Mouse (Mus musculus): ENCODE results near the gene Ppp1r14a. TPM values are rescaled to one million over a fixed set of nuclear protein-coding genes. Genes with fewer than 3 reads are reported as not detected.
A peak's percentile ranks its signal among the peaks of the same experiment; 100 is the strongest.

The Ppp1r14a gene
- polyA plus RNA-seq, 2 experiments = 9.6 to 13.8 TPM

GRCm38 (mm10) chr7:29266931-29267330 is 22.2 kb upstream of the Ppp1r14a start:
- Histone ChIP-seq H3K4me1 (ENCODE audit: control insufficient read depth, insufficient read depth, low read length) (peaks cover 15% of the 10 kb centered on the region), H3K4me2 (replicated peaks; ENCODE audit: low read depth, low read length, severe bottlenecking) (no peak overlapping the region), H3K9me3 (ENCODE audit: control insufficient read depth, low read length) (no peaks in the 10 kb centered on the region), H3K27ac (replicated peaks; ENCODE audit: low read depth, low read length) (no peak overlapping the region), H3K9ac (ENCODE audit: low read depth, low read length, severe bottlenecking) (no peak overlapping the region), H3K36me3 (ENCODE audit: control insufficient read depth, insufficient read depth, low read length) (no peaks in the 10 kb centered on the region), H3K27me3 (ENCODE audit: control insufficient read depth, insufficient read depth, low read length) (no peaks in the 10 kb centered on the region), H3K4me3 (replicated peaks; ENCODE audit: low read length) (no peak overlapping the region)
- 34% methylated on average over 4 of the region's 4 CpGs for WGBS
- no peak for TF ChIP-seq POLR2A (IDR thresholded peaks at IDR 0.05; ENCODE audit: borderline replicate concordance, extremely low read depth, insufficient read depth, insufficient read length)
- ATAC-seq (ENCODE audit: low FRiP score, low read depth) (no peak), DNase-seq (ENCODE audit: low spot score) (no peak)

- Histone ChIP-seq H3K4me3 (replicated peaks; ENCODE audit: low read length) (no peak overlapping the region), H3K4me2 (replicated peaks; ENCODE audit: low read depth, low read length, severe bottlenecking) (no peak overlapping the region), H3K27ac (replicated peaks; ENCODE audit: low read depth, low read length) (no peak overlapping the region), H3K9ac (ENCODE audit: low read depth, low read length, severe bottlenecking) (no peak overlapping the region), H3K36me3 (ENCODE audit: control insufficient read depth, insufficient read depth, low read length) (no peaks in the 10 kb centered on the region), H3K9me3 (ENCODE audit: control insufficient read depth, low read length) (no peaks in the 10 kb centered on the region), H3K4me1 (ENCODE audit: control insufficient read depth, insufficient read depth, low read length) (peaks cover 22% of the 10 kb centered on the region), H3K27me3 (ENCODE audit: control insufficient read depth, insufficient read depth, low read length) (no peaks in the 10 kb centered on the region)
- 80% methylated on average over 4 of the region's 4 CpGs for WGBS
- DNase-seq (ENCODE audit: low spot score) (no peak), ATAC-seq (ENCODE audit: low FRiP score, low read depth) (no peak)
- TF ChIP-seq POLR2A (IDR thresholded peaks at IDR 0.05; ENCODE audit: borderline replicate concordance, extremely low read depth, insufficient read depth, insufficient read length) = no peak
Measured at GRCm38 (mm10) chr7:29270445-29270844, 18.7 kb upstream of the Ppp1r14a start.

- H3K27me3 ChIP-seq (ENCODE audit: control insufficient read depth, insufficient read depth, low read length) = no peaks in the 10 kb centered on the region
- ATAC-seq (ENCODE audit: low FRiP score, low read depth) (no peak), DNase-seq (ENCODE audit: low spot score) (no peak)
- 0 out of 2 replicates have a peak overlapping the region, but pooled peaks have one; percentile 48 for H3K27ac ChIP-seq (replicated peaks; ENCODE audit: low read depth, low read length)
- H3K9ac ChIP-seq (ENCODE audit: low read depth, low read length, severe bottlenecking) = no peak overlapping the region
- no peak for TF ChIP-seq POLR2A (IDR thresholded peaks at IDR 0.05; ENCODE audit: borderline replicate concordance, extremely low read depth, insufficient read depth, insufficient read length)
- H3K9me3 ChIP-seq (ENCODE audit: control insufficient read depth, low read length) = no peaks in the 10 kb centered on the region
- peaks cover 17% of the 10 kb centered on the region for H3K4me1 ChIP-seq (ENCODE audit: control insufficient read depth, insufficient read depth, low read length)
- no peak overlapping the region for H3K4me2 ChIP-seq (replicated peaks; ENCODE audit: low read depth, low read length, severe bottlenecking)
- whole genome bisulfite sequencing = 55% methylated on average over 8 of the region's 8 CpGs
- no peaks in the 10 kb centered on the region for H3K36me3 ChIP-seq (ENCODE audit: control insufficient read depth, insufficient read depth, low read length)
- H3K4me3 ChIP-seq (replicated peaks; ENCODE audit: low read length) = no peak overlapping the region
Measured at GRCm38 (mm10) chr7:29271687-29272465, 17.2 kb upstream of the Ppp1r14a start.

GRCm38 (mm10) chr7:29276715-29277114 is 12.4 kb upstream of the Ppp1r14a start:
- WGBS = 22% methylated on average over 5 of the region's 5 CpGs
- ATAC-seq (ENCODE audit: low FRiP score, low read depth) (no peak), DNase-seq (ENCODE audit: low spot score) (peak; percentile 73)
- Histone ChIP-seq H3K36me3 (ENCODE audit: control insufficient read depth, insufficient read depth, low read length) (no peaks in the 10 kb centered on the region; the same call in 1 of the 2 replicates), H3K4me3 (replicated peaks; ENCODE audit: low read length) (no peak overlapping the region), H3K9me3 (ENCODE audit: control insufficient read depth, low read length) (no peaks in the 10 kb centered on the region), H3K9ac (ENCODE audit: low read depth, low read length, severe bottlenecking) (no peak overlapping the region), H3K4me1 (ENCODE audit: control insufficient read depth, insufficient read depth, low read length) (peaks cover 17% of the 10 kb centered on the region), H3K4me2 (replicated peaks; ENCODE audit: low read depth, low read length, severe bottlenecking) (no peak overlapping the region), H3K27ac (replicated peaks; ENCODE audit: low read depth, low read length) (no peak overlapping the region), H3K27me3 (ENCODE audit: control insufficient read depth, insufficient read depth, low read length) (no peaks in the 10 kb centered on the region)
- no peak for TF ChIP-seq POLR2A (IDR thresholded peaks at IDR 0.05; ENCODE audit: borderline replicate concordance, extremely low read depth, insufficient read depth, insufficient read length)

- Histone ChIP-seq H3K4me1 (ENCODE audit: control insufficient read depth, insufficient read depth, low read length) (peaks cover 15% of the 10 kb centered on the region; the same call in 1 of the 2 replicates), H3K27me3 (ENCODE audit: control insufficient read depth, insufficient read depth, low read length) (no peaks in the 10 kb centered on the region), H3K9ac (ENCODE audit: low read depth, low read length, severe bottlenecking) (no peak overlapping the region), H3K4me2 (replicated peaks; ENCODE audit: low read depth, low read length, severe bottlenecking) (no peak overlapping the region), H3K36me3 (ENCODE audit: control insufficient read depth, insufficient read depth, low read length) (no peaks in the 10 kb centered on the region; the same call in 1 of the 2 replicates), H3K4me3 (replicated peaks; ENCODE audit: low read length) (no peak overlapping the region), H3K27ac (replicated peaks; ENCODE audit: low read depth, low read length) (no peak overlapping the region), H3K9me3 (ENCODE audit: control insufficient read depth, low read length) (no peaks in the 10 kb centered on the region)
- no peak for TF ChIP-seq POLR2A (IDR thresholded peaks at IDR 0.05; ENCODE audit: borderline replicate concordance, extremely low read depth, insufficient read depth, insufficient read length)
- no peak for ATAC-seq (ENCODE audit: low FRiP score, low read depth)
- 81% methylated on average over 4 of the region's 4 CpGs for WGBS
- no peak for DNase-seq (ENCODE audit: low spot score)
Measured at GRCm38 (mm10) chr7:29277510-29277909, 11.6 kb upstream of the Ppp1r14a start.
